Mouse (Mus musculus) bone marrow macrophage, adult 2 months (primary cell): ENCODE measurements at regions not wholly inside any gene's neighbourhood (a gene's known extent, or its start where the extent isn't known, plus 50 kb on each side); places are given as distances from the start of the nearest gene placed in this dataset.
"Not testable (repeated sequence)": the region's sequence is repeated elsewhere in the genome, so short reads cannot be mapped to it uniquely, and the experiment has no call there.

Experiments used
- H3K27ac ChIP-seq: 2 replicates; pipeline ENCODE4 v1.5.1; 2012; ENCODE audit warnings: low read depth, low read length; ENCODE audit not compliant: insufficient read depth
- H3K4me1 ChIP-seq: 2 replicates; pipeline ENCODE4 v1.6.1; 2012; ENCODE audit warnings: low read length; ENCODE audit not compliant: control insufficient read depth, insufficient read depth
- H3K4me3 ChIP-seq: 2 replicates; pipeline ENCODE4 v1.5.1; 2012; ENCODE audit warnings: mild to moderate bottlenecking, low read length, moderate library complexity; ENCODE audit not compliant: insufficient read depth
- CTCF ChIP-seq: IDR thresholded peaks from 2 replicates; pipeline ENCODE4 v1.5.1; 2012; ENCODE audit warnings: low read depth, mild to moderate bottlenecking, low read length, moderate library complexity
- POLR2A ChIP-seq: IDR thresholded peaks from 2 replicates; pipeline ENCODE4 v1.6.1; 2012; ENCODE audit warnings: mild to moderate bottlenecking, low read depth, low read length, borderline replicate concordance

DNA sequence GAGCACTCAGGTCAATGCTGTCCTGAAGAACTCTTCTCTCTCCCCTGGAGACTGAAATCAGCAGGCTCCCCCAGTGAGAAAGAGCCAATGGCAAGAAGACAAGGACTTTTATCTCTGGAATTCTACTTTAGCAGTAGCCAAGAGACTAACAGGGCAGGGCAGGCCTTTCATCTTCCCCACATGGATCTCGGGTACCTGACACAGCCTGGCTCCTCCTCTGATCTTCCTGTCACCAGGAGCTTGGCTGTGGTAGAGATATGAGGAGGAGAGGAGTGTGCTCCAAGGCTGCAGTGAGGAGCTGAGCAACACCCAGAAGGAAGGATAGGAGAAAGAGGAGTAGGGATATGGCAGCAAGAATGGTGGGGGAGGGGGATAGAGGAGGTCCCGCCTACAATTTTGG is 488.5 kb downstream of the Tns1 start:
- no peak overlapping the region for H3K27ac ChIP-seq
- H3K4me3 ChIP-seq, result no peak overlapping the region
- no peaks in the 10 kb centered on the region for H3K4me1 ChIP-seq
- no peak for TF ChIP-seq CTCF
- TF ChIP-seq POLR2A, result no peak

GRCm38 (mm10) chr1:73634871-73635270 is 489.4 kb downstream of the Tns1 start:
- TF ChIP-seq CTCF, result no peak
- H3K27ac ChIP-seq, result no peak overlapping the region
- H3K4me3 ChIP-seq, result no peak overlapping the region
- H3K4me1 ChIP-seq, result no peaks in the 10 kb centered on the region

GRCm38 (mm10) chr1:73633071-73633470 is 491.2 kb downstream of the Tns1 start:
- TF ChIP-seq POLR2A, result no peak
- TF ChIP-seq CTCF, result no peak
- Histone ChIP-seq H3K27ac (no peak overlapping the region), H3K4me1 (no peaks in the 10 kb centered on the region), H3K4me3 (no peak overlapping the region)

DNA sequence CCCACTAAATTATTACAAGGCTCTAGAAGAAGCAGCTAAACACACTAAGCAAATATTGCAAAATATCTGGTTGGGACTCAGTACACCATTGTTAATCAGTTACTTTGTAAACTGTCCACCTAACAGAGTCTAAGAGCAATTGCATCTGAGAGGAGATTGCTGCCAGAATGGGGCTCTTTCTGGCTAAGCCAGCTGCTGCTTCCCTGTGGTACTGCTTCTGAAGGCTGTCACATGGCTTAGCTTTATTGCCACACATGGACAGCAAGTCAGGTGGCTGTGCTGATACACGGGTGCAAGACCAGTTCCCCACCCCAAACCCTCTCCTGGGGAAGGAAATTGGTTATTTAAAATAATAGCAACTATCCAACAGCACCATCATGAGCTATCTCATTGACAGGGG is 493.9 kb downstream of the Tns1 start:
- Histone ChIP-seq H3K4me3 (no peak overlapping the region), H3K4me1 (no peaks in the 10 kb centered on the region), H3K27ac (no peak overlapping the region)
- TF ChIP-seq CTCF (no peak), POLR2A (no peak)

DNA sequence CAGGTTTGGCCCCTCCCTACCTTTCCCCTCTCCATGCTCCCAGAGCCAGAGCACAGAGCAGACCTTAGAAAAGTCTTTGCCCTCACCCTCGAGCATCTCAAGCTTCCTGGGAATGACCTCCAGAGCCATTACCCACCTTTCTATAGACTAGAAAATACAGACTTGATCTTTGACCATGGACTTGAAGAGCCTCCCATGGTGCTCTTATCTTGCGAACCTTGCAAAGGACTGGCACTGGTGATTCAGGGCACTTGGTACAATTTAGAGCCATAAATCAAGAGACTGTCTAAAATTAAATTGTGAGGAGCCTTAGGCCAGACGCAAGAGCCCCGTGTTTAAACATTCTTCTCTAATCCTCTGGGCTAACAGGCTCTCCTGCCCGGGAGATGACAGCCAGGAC is 498.9 kb downstream of the Tns1 start:
- Histone ChIP-seq H3K27ac (no peak overlapping the region), H3K4me3 (no peak overlapping the region), H3K4me1 (no peaks in the 10 kb centered on the region)
- TF ChIP-seq POLR2A (no peak), CTCF (no peak)

GRCm38 (mm10) chr1:73621121-73621520 is 503.1 kb downstream of the Tns1 start:
- not testable (repeated sequence) for H3K4me1 ChIP-seq, H3K4me3 ChIP-seq, H3K27ac ChIP-seq

- Histone ChIP-seq H3K4me3 (no peak overlapping the region), H3K27ac (no peak overlapping the region), H3K4me1 (no peaks in the 10 kb centered on the region)
- TF ChIP-seq POLR2A (no peak), CTCF (no peak)
Measured at GRCm38 (mm10) chr1:73618551-73619170, 505.6 kb downstream of the Tns1 start.

- H3K27ac ChIP-seq, result no peak overlapping the region
- H3K4me3 ChIP-seq, result no peak overlapping the region
- TF ChIP-seq POLR2A (no peak), CTCF (no peak)
- H3K4me1 ChIP-seq, result no peaks in the 10 kb centered on the region
Measured at GRCm38 (mm10) chr1:73593653-73594385, 530.4 kb downstream of the Tns1 start.

- H3K27ac ChIP-seq, result no peak overlapping the region
- TF ChIP-seq POLR2A, result no peak
- TF ChIP-seq CTCF, result no peak
- no peak overlapping the region for H3K4me3 ChIP-seq
- no peaks in the 10 kb centered on the region for H3K4me1 ChIP-seq
Measured at GRCm38 (mm10) chr1:73591342-73592099, 532.7 kb downstream of the Tns1 start.

DNA sequence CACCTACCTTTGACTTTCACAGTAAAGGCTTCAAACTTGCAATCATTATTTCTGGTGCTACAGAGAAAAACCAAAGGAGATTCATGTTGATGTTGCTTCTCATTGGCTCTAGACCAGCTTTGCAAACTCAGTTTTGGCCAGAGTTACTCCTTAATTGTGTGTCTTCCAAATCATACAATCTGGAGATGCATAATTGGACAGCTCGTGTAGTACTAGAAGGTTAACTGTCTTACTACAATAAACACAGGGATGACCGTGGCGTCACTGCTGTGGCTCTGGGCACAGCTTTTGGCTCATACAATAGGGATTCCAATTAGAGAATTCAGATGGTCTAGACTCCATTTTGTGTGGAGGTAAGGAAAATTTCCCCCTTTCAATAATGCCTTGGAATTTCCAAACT is 544.6 kb downstream of the Tns1 start:
- Histone ChIP-seq H3K27ac (no peak overlapping the region), H3K4me1 (no peaks in the 10 kb centered on the region), H3K4me3 (no peak overlapping the region)
- TF ChIP-seq CTCF (no peak), POLR2A (no peak)

- TF ChIP-seq CTCF, result no peak
- no peak for TF ChIP-seq POLR2A
- no peak overlapping the region for H3K27ac ChIP-seq
- H3K4me3 ChIP-seq, result no peak overlapping the region
- H3K4me1 ChIP-seq, result no peaks in the 10 kb centered on the region
Measured at GRCm38 (mm10) chr1:73577019-73577418, 547.2 kb downstream of the Tns1 start.
